Mouse (Mus musculus) liver, embryonic 14.5 days (tissue): ENCODE data around the gene Oas1g. TPM values are rescaled to one million over a fixed set of nuclear protein-coding genes. Genes with fewer than 3 reads are reported as not detected.
"Not testable (repeated sequence)": the region's sequence is repeated elsewhere in the genome, so short reads cannot be mapped to it uniquely, and the experiment has no call there.

ENCODE experiments used
- ATAC-seq: fragments of 200-750 bp; cut with Nextera tagmentation; 2 replicates; pipeline ENCODE4 v1.8.0; 2017; ENCODE audit warnings: moderate number of reproducible peaks, mild to moderate bottlenecking, moderate library complexity; ENCODE audit not compliant: insufficient read depth
- DNase-seq, 3 experiments: peaks; one replicate each; pipeline ENCODE4 v3.0.0-alpha.2; 2012 to 2013; ENCODE audit warnings: low read depth in 3 of 3, low spot score in 3 of 3
- H3K27ac ChIP-seq: fragments of 300-500 bp; sonication (generic); 2 replicates; pipeline ENCODE4 v1.5.1; 2014; ENCODE audit warnings: moderate library complexity, mild to moderate bottlenecking, control low read depth, inconsistent platforms
- H3K27me3 ChIP-seq: fragments of 300-500 bp; sonication (generic); 2 replicates; pipeline ENCODE4 v1.6.1; 2014; ENCODE audit warnings: mild to moderate bottlenecking, low read length, moderate library complexity; ENCODE audit not compliant: control insufficient read depth, insufficient read depth
- H3K36me3 ChIP-seq: fragments of 300-500 bp; sonication (generic); replicated peaks from 2 replicates; pipeline ENCODE4 v1.6.1; 2014; ENCODE audit warnings: low read depth; ENCODE audit not compliant: control insufficient read depth, insufficient read depth
- H3K4me1 ChIP-seq, 2 experiments: fragments of 200-500 bp in 1 of 2; fragments of 300-500 bp in 1 of 2; sonication (generic) in 1 of 2; replicated peaks; 2 replicates each; pipeline ENCODE4 v1.6.1; 2012 to 2014; ENCODE audit warnings: antibody characterized with exemption in 1 of 2, inconsistent platforms in 1 of 2, low read length in 1 of 2; ENCODE audit not compliant: control insufficient read depth in 2 of 2, insufficient read depth in 2 of 2
- H3K4me2 ChIP-seq: fragments of 300-500 bp; sonication (generic); 2 replicates; pipeline ENCODE4 v1.6.1; 2014; ENCODE audit warnings: low read depth, mild to moderate bottlenecking, control low read depth, moderate library complexity
- H3K4me3 ChIP-seq, 2 experiments: fragments of 200-500 bp in 1 of 2; fragments of 300-500 bp in 1 of 2; sonication (generic) in 1 of 2; 2 replicates each; pipeline ENCODE4 v1.5.1; 2012 to 2014; ENCODE audit warnings: low read depth in 2 of 2, low read length in 2 of 2, mild to moderate bottlenecking in 2 of 2, control low read depth in 1 of 2, inconsistent platforms in 1 of 2, moderate library complexity in 1 of 2; ENCODE audit not compliant: insufficient read depth in 1 of 2
- H3K9ac ChIP-seq: fragments of 300-500 bp; sonication (generic); replicated peaks from 2 replicates; pipeline ENCODE4 v1.6.1; 2014; ENCODE audit warnings: mild to moderate bottlenecking, control low read depth, moderate library complexity
- H3K9me3 ChIP-seq: fragments of 300-500 bp; sonication (generic); 2 replicates; pipeline ENCODE4 v1.6.1; 2016; ENCODE audit warnings: low read length, mixed read lengths; ENCODE audit not compliant: control insufficient read depth
- CTCF ChIP-seq: IDR thresholded peaks from 2 replicates; pipeline ENCODE4 v1.5.1; 2016; ENCODE audit warnings: antibody characterized with exemption, low read depth, control low read depth
- EP300 ChIP-seq: IDR thresholded peaks from 2 replicates; pipeline ENCODE4 v1.6.1; 2016; ENCODE audit warnings: antibody characterized with exemption, low read depth
- WGBS: fragments of 180-500 bp; shearing (Covaris S2); extraction: QIAGEN DNeasy Blood & Tissue Kit; methylation state at CpG from one replicate; pipeline ENCODE4 v1.1.7; 2014; ENCODE audit not compliant: insufficient replicate concordance; 5-methylcytosine and 5-hydroxymethylcytosine counted together
- polyA plus RNA-seq, 2 experiments: library from polyadenylated mRNA; depleted of rRNA in 1 of 2; stranded (reverse) in 1 of 2; unstranded in 1 of 2; fragments of >200 nt; fragmentation: Nextera tagmentation in 1 of 2; extraction: Ambion mirVana in 1 of 2; gene quantifications; 2 replicates each; pipeline versions ENCODE4 v1.2.1 to v1.2.3; 2012 to 2014

Gene Oas1g
- polyA plus RNA-seq, 2 experiments: 0.46 to 0.56 TPM

GRCm38 (mm10) chr5:120887831-120888230 lies 418 bp upstream of the Oas1g start:
- H3K4me2 ChIP-seq: no peak overlapping the region
- no peak overlapping the region for H3K9ac ChIP-seq
- DNase-seq (no peak), ATAC-seq (no peak)
- no peak for TF ChIP-seq EP300
- TF ChIP-seq CTCF: no peak
- H3K27me3 ChIP-seq: no peaks in the 10 kb centered on the region
- H3K4me3 ChIP-seq: no peak overlapping the region
- H3K27ac ChIP-seq: no peak overlapping the region
- WGBS: 32% methylated on average over 6 of the region's 6 CpGs
- H3K4me1 ChIP-seq: no peaks in the 10 kb centered on the region
- no peaks in the 10 kb centered on the region for H3K9me3 ChIP-seq
- H3K36me3 ChIP-seq: no peaks in the 10 kb centered on the region

- H3K4me2 ChIP-seq, H3K4me3 ChIP-seq, H3K9ac ChIP-seq, H3K27ac ChIP-seq, DNase-seq, ATAC-seq, H3K4me1 ChIP-seq, H3K27me3 ChIP-seq, H3K36me3 ChIP-seq, H3K9me3 ChIP-seq: not testable (repeated sequence)
- WGBS: 66% methylated on average over 6 of the region's 6 CpGs
Measured at GRCm38 (mm10) chr5:120881681-120882080, 5.7 kb downstream of the Oas1g start.

GRCm38 (mm10) chr5:120878803-120879202 lies 8.6 kb downstream of the Oas1g start:
- 27% methylated on average over 2 of the region's 2 CpGs for WGBS
- not testable (repeated sequence) for H3K4me2 ChIP-seq, H3K36me3 ChIP-seq, H3K4me1 ChIP-seq, DNase-seq, H3K27me3 ChIP-seq, H3K9ac ChIP-seq, ATAC-seq, H3K4me3 ChIP-seq, H3K27ac ChIP-seq, H3K9me3 ChIP-seq

GRCm38 (mm10) chr5:120877407-120877806 lies 10.0 kb downstream of the Oas1g start:
- not testable (repeated sequence) for H3K9ac ChIP-seq, H3K4me2 ChIP-seq, H3K27me3 ChIP-seq, H3K9me3 ChIP-seq, H3K4me3 ChIP-seq, H3K36me3 ChIP-seq, H3K4me1 ChIP-seq, H3K27ac ChIP-seq, ATAC-seq, DNase-seq
- WGBS: 43% methylated on average over 2 of the region's 2 CpGs

GRCm38 (mm10) chr5:120876839-120877238 lies 10.6 kb downstream of the Oas1g start:
- ATAC-seq, H3K36me3 ChIP-seq, H3K4me3 ChIP-seq, H3K4me2 ChIP-seq, H3K9me3 ChIP-seq, H3K27me3 ChIP-seq, H3K27ac ChIP-seq, H3K4me1 ChIP-seq, H3K9ac ChIP-seq, DNase-seq: not testable (repeated sequence)
- WGBS: 32% methylated on average over 2 of the region's 3 CpGs

- no peak for TF ChIP-seq CTCF
- TF ChIP-seq EP300: no peak
- Histone ChIP-seq H3K4me1 (no peaks in the 10 kb centered on the region), H3K27ac (no peak overlapping the region), H3K9me3 (no peaks in the 10 kb centered on the region), H3K36me3 (no peaks in the 10 kb centered on the region), H3K9ac (no peak overlapping the region), H3K4me3 (no peak overlapping the region), H3K27me3 (no peaks in the 10 kb centered on the region), H3K4me2 (no peak overlapping the region)
- WGBS: 41% methylated on average over 2 of the region's 2 CpGs
- no peak for DNase-seq
- no peak for ATAC-seq
Measured at GRCm38 (mm10) chr5:120871469-120871868, 15.9 kb downstream of the Oas1g start.
